Mouse (Mus musculus) intestine, embryonic 14.5 days (tissue): ENCODE results near the gene Sh3bgrl3. TPM values are rescaled to one million over a fixed set of nuclear protein-coding genes. Genes with fewer than 3 reads are reported as not detected.

ENCODE experiments used
- ATAC-seq: fragments of 200-750 bp; cut with Nextera tagmentation; replicated peaks from 2 replicates; pipeline ENCODE4 v1.8.0; 2017; ENCODE audit warnings: low read depth, moderate number of reproducible peaks, moderate TSS enrichment, moderate library complexity; ENCODE audit not compliant: low FRiP score, low TSS enrichment
- DNase-seq: peaks from one replicate; pipeline ENCODE4 v3.0.0-alpha.2; 2018; ENCODE audit warnings: low spot score
- H3K27ac ChIP-seq: fragments of 300-500 bp; sonication (generic); 2 replicates; pipeline ENCODE4 v1.5.1; 2014; ENCODE audit warnings: low read depth, mild to moderate bottlenecking, control low read depth
- H3K27me3 ChIP-seq: fragments of 300-500 bp; sonication (generic); replicated peaks from 2 replicates; pipeline ENCODE4 v1.6.1; 2014; ENCODE audit warnings: low read length, control low read depth; ENCODE audit not compliant: control insufficient read depth, insufficient read depth
- H3K36me3 ChIP-seq: fragments of 300-500 bp; sonication (generic); 2 replicates; pipeline ENCODE4 v1.6.1; 2014; ENCODE audit warnings: low read length, control low read depth; ENCODE audit not compliant: control insufficient read depth, insufficient read depth
- H3K4me1 ChIP-seq: fragments of 300-500 bp; sonication (generic); replicated peaks from 2 replicates; pipeline ENCODE4 v1.6.1; 2014; ENCODE audit warnings: low read length, control low read depth, mixed read lengths; ENCODE audit not compliant: control insufficient read depth, insufficient read depth
- H3K4me2 ChIP-seq: fragments of 300-500 bp; sonication (generic); 2 replicates; pipeline ENCODE4 v1.6.1; 2014; ENCODE audit warnings: low read length
- H3K4me3 ChIP-seq: fragments of 300-500 bp; sonication (generic); 2 replicates; pipeline ENCODE4 v1.5.1; 2014; ENCODE audit warnings: low read depth, low read length, control low read depth, mixed read lengths
- H3K9ac ChIP-seq: fragments of 300-500 bp; sonication (generic); 2 replicates; pipeline ENCODE4 v1.6.1; 2014; ENCODE audit warnings: mild to moderate bottlenecking, low read length
- H3K9me3 ChIP-seq: fragments of 300-500 bp; sonication (generic); 2 replicates; pipeline ENCODE4 v1.6.1; 2016; ENCODE audit warnings: low read length, control low read depth; ENCODE audit not compliant: control insufficient read depth
- WGBS: fragments of 180-500 bp; shearing (Covaris S2); extraction: QIAGEN DNeasy Blood & Tissue Kit; methylation state at CpG from one replicate; pipeline ENCODE4 v1.1.7; 2014; 5-methylcytosine and 5-hydroxymethylcytosine counted together
- polyA plus RNA-seq: library from polyadenylated mRNA; unstranded; fragments of >200 nt; fragmentation: Nextera tagmentation; extraction: Ambion mirVana; gene quantifications from 2 replicates; pipeline ENCODE4 v1.2.1, GENCODE M21; 2014

The Sh3bgrl3 gene
- polyA plus RNA-seq, 1 experiment from 2014 or later, result 393 TPM

DNA sequence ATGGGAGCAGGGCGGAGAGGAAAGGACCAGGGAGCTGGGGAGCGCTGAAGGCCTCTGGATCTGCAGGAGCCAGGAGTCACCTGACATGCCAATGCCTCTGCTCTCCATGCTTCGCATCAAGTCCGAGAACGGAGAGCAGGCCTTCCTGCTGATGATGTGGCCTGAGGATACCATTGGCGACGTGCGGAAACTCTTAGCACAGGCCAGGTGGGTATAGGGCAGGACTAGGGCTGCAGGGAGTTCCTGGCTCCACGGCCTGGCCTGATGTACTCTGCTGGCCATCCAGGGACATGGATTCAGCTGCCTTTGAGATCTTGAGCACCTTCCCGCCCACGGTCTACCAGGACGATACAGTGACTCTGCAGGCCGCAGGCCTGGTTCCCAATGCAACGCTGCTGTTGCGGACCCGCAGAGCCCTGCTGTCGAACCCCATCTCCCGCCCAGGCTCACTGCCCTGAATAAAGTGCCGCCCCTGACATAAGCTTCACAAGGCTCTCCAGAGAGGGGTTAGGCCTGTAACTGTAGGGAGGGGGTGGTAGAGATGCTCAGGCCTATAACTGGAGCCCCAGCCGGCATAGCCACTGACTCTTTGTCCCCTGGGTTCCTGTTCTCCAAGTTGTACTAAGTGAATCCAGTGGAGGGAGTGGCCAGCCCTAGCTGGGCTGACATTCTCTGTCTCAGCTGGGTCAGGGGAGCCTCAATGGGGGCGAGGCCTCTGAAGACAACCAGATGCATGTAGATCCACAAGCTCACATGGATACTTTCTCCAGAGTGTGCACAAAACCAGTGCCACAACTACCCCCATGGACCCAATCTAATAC, 2.1 kb downstream of the Sh3bgrl3 start:
- H3K27ac ChIP-seq, result no peak overlapping the region
- peaks cover 18% of the 10 kb centered on the region for H3K4me1 ChIP-seq
- 86% methylated on average over 21 of the region's 21 CpGs for WGBS
- no peaks in the 10 kb centered on the region for H3K27me3 ChIP-seq
- DNase-seq, result no peak
- no peak overlapping the region for H3K4me2 ChIP-seq
- H3K36me3 ChIP-seq, result peaks cover 13% of the 10 kb centered on the region; the same call in 1 of the 2 replicates
- H3K9me3 ChIP-seq, result no peaks in the 10 kb centered on the region
- ATAC-seq, result no peak
- H3K4me3 ChIP-seq, result no peak overlapping the region
- H3K9ac ChIP-seq, result no peak overlapping the region

DNA sequence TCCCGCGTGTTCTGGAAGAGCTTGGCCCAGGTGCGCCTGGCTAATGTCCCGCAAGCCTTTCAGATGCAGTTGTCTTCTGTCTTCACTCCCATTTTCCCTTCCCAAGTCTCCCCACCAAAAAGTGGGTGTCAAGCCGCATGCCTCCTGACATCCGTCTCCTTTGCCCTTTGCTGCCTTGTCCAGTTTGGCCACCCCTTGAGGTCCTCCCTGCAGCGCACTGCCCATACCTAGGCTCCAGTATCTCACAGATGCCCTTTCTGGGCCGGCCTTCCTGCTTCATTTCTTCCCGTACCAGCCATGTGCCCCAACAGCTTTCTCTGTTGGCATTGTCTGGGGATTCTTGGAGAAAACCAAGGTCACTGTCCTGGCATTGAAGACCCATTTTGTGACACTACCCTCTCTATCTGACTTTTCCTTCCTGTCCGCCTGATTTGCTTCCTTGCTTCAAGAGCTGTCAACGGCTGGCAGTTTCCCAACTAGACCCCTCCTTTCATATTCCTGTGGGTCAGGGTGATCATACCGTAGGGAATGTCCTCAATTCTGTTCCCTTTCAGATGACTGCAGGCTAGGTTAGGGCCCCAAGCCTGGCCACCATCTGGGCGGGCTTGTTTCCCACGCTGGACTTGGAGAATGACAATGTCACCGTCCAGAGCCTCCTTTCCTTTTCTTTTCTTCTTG, 3.1 kb downstream of the Sh3bgrl3 start:
- H3K9ac ChIP-seq, result no peak overlapping the region
- ATAC-seq (no peak), DNase-seq (no peak)
- H3K27ac ChIP-seq, result no peak overlapping the region
- peaks cover 18% of the 10 kb centered on the region for H3K4me1 ChIP-seq
- 93% methylated on average over 15 of the region's 15 CpGs for WGBS
- 0 out of 2 replicates have a peak, but pooled peaks cover 4% of the 10 kb centered on the region for H3K36me3 ChIP-seq
- H3K9me3 ChIP-seq, result no peaks in the 10 kb centered on the region
- H3K4me3 ChIP-seq, result no peak overlapping the region
- H3K27me3 ChIP-seq, result no peaks in the 10 kb centered on the region
- H3K4me2 ChIP-seq, result no peak overlapping the region

DNA sequence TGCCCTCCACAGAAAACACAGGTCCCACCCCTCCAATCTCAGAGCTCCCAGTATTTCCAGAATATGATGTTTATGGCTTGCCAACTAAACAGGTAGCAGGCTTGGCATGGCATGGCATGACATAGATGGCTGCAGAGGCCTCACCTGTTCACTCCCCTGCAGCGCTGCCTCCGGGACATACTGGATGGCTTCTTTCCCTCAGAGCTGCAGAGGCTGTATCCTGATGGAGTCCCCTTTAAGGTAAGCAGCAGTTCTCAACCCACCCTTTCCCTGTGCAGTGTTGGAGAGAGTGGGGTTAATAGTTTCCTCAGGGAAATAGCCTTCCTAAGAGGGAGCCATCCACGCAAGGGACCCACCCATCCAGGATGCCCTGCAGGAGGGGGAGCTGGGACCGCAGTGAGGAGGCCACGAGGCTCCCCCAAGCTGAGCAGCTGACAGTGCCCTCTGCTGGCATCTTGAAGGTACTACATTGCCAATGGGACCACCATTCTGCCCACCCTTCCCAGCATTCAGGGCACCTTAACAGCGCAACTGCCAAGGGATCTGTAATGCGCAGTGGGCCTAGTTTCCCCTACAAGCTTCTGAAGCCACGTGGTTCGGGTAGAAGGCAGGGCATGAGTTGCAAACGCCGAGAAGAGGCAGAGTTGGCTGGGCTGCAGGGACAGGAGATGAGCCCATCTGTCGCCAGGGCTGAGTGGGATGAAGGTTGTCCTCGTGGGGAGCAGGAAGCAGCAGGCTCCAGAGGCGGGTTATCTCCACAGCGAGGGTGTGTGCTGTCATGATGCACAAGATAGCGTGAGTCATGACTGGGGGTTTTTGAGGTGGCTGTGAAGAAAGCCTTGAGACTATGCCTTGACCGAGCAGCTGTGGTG, 4.7 kb downstream of the Sh3bgrl3 start:
- H3K27ac ChIP-seq, result no peak overlapping the region
- H3K36me3 ChIP-seq, result no peaks in the 10 kb centered on the region
- H3K27me3 ChIP-seq, result no peaks in the 10 kb centered on the region
- ATAC-seq, result no peak
- H3K4me2 ChIP-seq, result no peak overlapping the region
- H3K9me3 ChIP-seq, result no peaks in the 10 kb centered on the region
- no peak overlapping the region for H3K4me3 ChIP-seq
- DNase-seq, result peak; percentile 78
- WGBS, result 23% methylated on average over 17 of the region's 17 CpGs
- H3K9ac ChIP-seq, result no peak overlapping the region
- H3K4me1 ChIP-seq, result peaks cover 13% of the 10 kb centered on the region; the same call in 1 of the 2 replicates

DNA sequence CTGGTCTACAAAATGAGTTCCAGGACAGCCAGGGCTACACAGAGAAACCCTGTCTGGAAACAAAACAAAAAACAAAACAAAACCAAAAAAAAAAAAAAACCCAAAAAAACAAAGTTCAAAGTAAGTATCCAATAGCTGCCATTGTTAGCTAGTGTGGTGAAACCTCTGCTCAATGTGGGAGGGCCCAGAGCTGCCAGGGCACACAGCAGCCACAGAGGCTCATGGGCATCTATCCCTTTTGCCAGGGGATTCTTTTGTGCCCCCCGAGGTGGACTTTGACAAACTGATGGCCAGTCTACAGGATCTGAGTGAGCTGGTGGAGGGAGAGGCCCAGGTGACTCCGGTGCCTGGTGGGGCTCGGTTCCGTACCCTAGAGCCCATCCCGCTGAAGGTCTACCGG, 5.4 kb downstream of the Sh3bgrl3 start:
- Histone ChIP-seq H3K4me1 (peaks cover 13% of the 10 kb centered on the region; the same call in 1 of the 2 replicates), H3K27me3 (no peaks in the 10 kb centered on the region), H3K9me3 (no peaks in the 10 kb centered on the region), H3K36me3 (no peaks in the 10 kb centered on the region), H3K9ac (no peak overlapping the region), H3K4me2 (no peak overlapping the region), H3K4me3 (no peak overlapping the region), H3K27ac (no peak overlapping the region)
- DNase-seq (no peak), ATAC-seq (no peak)
- 95% methylated on average over 6 of the region's 6 CpGs for WGBS

GRCm38 (mm10) chr4:134122281-134122680, 6.3 kb downstream of the Sh3bgrl3 start:
- Histone ChIP-seq H3K27me3 (no peaks in the 10 kb centered on the region), H3K27ac (no peak overlapping the region), H3K4me1 (0 out of 2 replicates have a peak, but pooled peaks cover 4% of the 10 kb centered on the region), H3K36me3 (no peaks in the 10 kb centered on the region), H3K9me3 (no peaks in the 10 kb centered on the region), H3K4me2 (no peak overlapping the region), H3K4me3 (no peak overlapping the region), H3K9ac (no peak overlapping the region)
- ATAC-seq (no peak), DNase-seq (no peak)
- WGBS, result 21% methylated on average over 3 of the region's 3 CpGs

GRCm38 (mm10) chr4:134121571-134121970, 7.0 kb downstream of the Sh3bgrl3 start:
- no peaks in the 10 kb centered on the region for H3K36me3 ChIP-seq
- H3K9ac ChIP-seq, result no peak overlapping the region
- 47% methylated on average over 4 of the region's 4 CpGs for WGBS
- DNase-seq (no peak), ATAC-seq (no peak)
- H3K9me3 ChIP-seq, result no peaks in the 10 kb centered on the region
- H3K27ac ChIP-seq, result no peak overlapping the region
- H3K4me1 ChIP-seq, result no peaks in the 10 kb centered on the region
- no peaks in the 10 kb centered on the region for H3K27me3 ChIP-seq
- no peak overlapping the region for H3K4me3 ChIP-seq
- no peak overlapping the region for H3K4me2 ChIP-seq

- H3K4me3 ChIP-seq, result no peak overlapping the region
- no peaks in the 10 kb centered on the region for H3K36me3 ChIP-seq
- no peak for ATAC-seq
- no peak for DNase-seq
- no peaks in the 10 kb centered on the region for H3K27me3 ChIP-seq
- H3K9ac ChIP-seq, result no peak overlapping the region
- H3K4me1 ChIP-seq, result peaks cover 2% of the 10 kb centered on the region; the same call in 1 of the 2 replicates
- H3K4me2 ChIP-seq, result no peak overlapping the region
- H3K27ac ChIP-seq, result no peak overlapping the region
- 88% methylated on average over 4 of the region's 4 CpGs for WGBS
- H3K9me3 ChIP-seq, result no peaks in the 10 kb centered on the region
Observed at GRCm38 (mm10) chr4:134120916-134121315, 7.7 kb downstream of the Sh3bgrl3 start.

- no peak for DNase-seq
- Histone ChIP-seq H3K27me3 (no peaks in the 10 kb centered on the region), H3K9ac (no peak overlapping the region), H3K4me1 (peaks cover 3% of the 10 kb centered on the region; the same call in 1 of the 2 replicates), H3K4me3 (no peak overlapping the region), H3K4me2 (no peak overlapping the region), H3K36me3 (no peaks in the 10 kb centered on the region), H3K27ac (no peak overlapping the region), H3K9me3 (no peaks in the 10 kb centered on the region)
- 77% methylated on average over 6 of the region's 6 CpGs for WGBS
- no peak for ATAC-seq
Observed at GRCm38 (mm10) chr4:134120192-134120805, 8.3 kb downstream of the Sh3bgrl3 start.
